ENCODE assay signal across 39 mouse cellular contexts in the genomic region with DNA sequence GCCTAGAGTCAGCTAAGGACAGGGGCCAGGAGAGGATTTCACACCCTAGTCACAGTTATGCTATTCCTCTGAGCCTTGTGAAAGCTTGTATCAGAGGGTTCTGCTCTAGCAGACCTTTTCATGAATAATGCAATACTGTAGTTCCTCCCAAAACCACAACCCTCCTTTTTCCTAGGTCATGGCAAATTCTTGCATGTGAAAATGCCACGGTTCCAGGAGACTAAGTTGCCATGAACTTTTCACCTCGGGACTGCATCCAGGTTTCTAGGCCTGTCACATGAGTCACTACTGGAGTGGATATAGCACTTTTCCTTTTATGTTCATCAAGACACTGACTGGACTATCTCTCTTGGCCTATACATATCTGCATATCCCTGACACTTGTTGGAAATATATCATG. TPM values are rescaled to one million over a fixed set of nuclear protein-coding genes. Genes with fewer than 3 reads are reported as not detected.
DNase-seq lines count a peak whose midpoint lies in the region; TF ChIP-seq lines count a peak whose summit lies in the region.
"Had no signal": no experiment of that assay in that cellular context is flagged by ENCODE, and none has a peak within 500 bp of the region (broad histone marks: within the 10 kb centered on the region; RNA-seq: fewer than 3 reads in every experiment).

No protein-coding gene starts in this region.

- H3K4me1 ChIP-seq in embryonic fibroblast, embryonic 13.5 days (ENCODE audit: control insufficient read depth, insufficient read depth, low read length), result no peaks in the 10 kb centered on the region
- H3K4me1 ChIP-seq: embryonic facial prominence, embryonic 12.5 days; heart, embryonic 12.5 days; hindbrain, embryonic 10.5 days; hindbrain, embryonic 15.5 days; kidney, embryonic 15.5 days; limb, embryonic 13.5 days; liver, embryonic 13.5 days; megakaryocyte, embryonic 14.5 days; midbrain, embryonic 12.5 days; neural tube, embryonic 13.5 days had no signal

- no peaks in the 10 kb centered on the region for H3K27me3 ChIP-seq in C2C12 (ENCODE audit: control insufficient read depth, insufficient read depth, insufficient read length)
- H3K27me3 ChIP-seq: embryonic facial prominence, embryonic 12.5 days; heart, embryonic 12.5 days; hindbrain, embryonic 15.5 days; kidney, embryonic 15.5 days; limb, embryonic 13.5 days; liver, embryonic 13.5 days; megakaryocyte, embryonic 14.5 days; midbrain, embryonic 12.5 days; neural tube, embryonic 13.5 days had no signal

- H3K79me2 ChIP-seq in C2C12 (ENCODE audit: control insufficient read depth, insufficient read depth), result no peaks in the 10 kb centered on the region

- TF ChIP-seq CTCF in C2C12 (IDR thresholded peaks at IDR 0.05; ENCODE audit: control insufficient read depth, insufficient read depth, insufficient read length), result no peak
- TF ChIP-seq CTCF in embryonic fibroblast, embryonic 13.5 days (IDR thresholded peaks at IDR 0.05; ENCODE audit: borderline replicate concordance, insufficient read depth, low read length), result no peak

- peak; percentile 0 for DNase-seq in heart, adult 8-10 months (ENCODE audit: low spot score)
- no peak for DNase-seq in heart, postnatal 4 days
- DNase-seq in adipocyte (ENCODE audit: low spot score), result peak; percentile 58
- DNase-seq in layer of hippocampus, adult 8-10 months (ENCODE audit: low spot score in 2 of 2), result no peak
- DNase-seq in gastrocnemius, postnatal 14 days, result no peak
- DNase-seq: cerebellum, adult 8-10 months; cerebellum, postnatal 36 days; forebrain, postnatal 0 days; gastrocnemius, postnatal 25 days; heart, adult 11 months; kidney, adult 18-20 months; kidney, postnatal 25 days; liver, embryonic 13.5 days; lung, adult 18-20 months; lung, postnatal 4 days; thymus, adult 2 months; thymus, postnatal 36 days had no signal

- intact Hi-C loops in gastrocnemius, postnatal 14 days (cut with DNase I; ENCODE audit: low total_unique reads), result no loop called here

- TF ChIP-seq POLR2A in embryonic fibroblast, embryonic 13.5 days (IDR thresholded peaks at IDR 0.05; ENCODE audit: low read depth, low read length), result no peak

- no peak overlapping the region for H3ac ChIP-seq in C2C12 (ENCODE audit: control insufficient read depth, insufficient read length, low read depth)

- peak overlapping the region; percentile 68; the same call in 1 of the 2 replicates for H3K27ac ChIP-seq in embryonic fibroblast, embryonic 13.5 days (ENCODE audit: insufficient read depth, low read length)
- H3K27ac ChIP-seq: embryonic facial prominence, embryonic 12.5 days; hindbrain, embryonic 10.5 days; hindbrain, embryonic 15.5 days; kidney, embryonic 15.5 days; left cerebral cortex, adult 2 months; limb, embryonic 13.5 days; liver, embryonic 13.5 days; midbrain, embryonic 12.5 days; neural tube, embryonic 13.5 days had no signal

- no peaks in the 10 kb centered on the region for H3K79me3 ChIP-seq in C2C12 (ENCODE audit: low read depth)

- H3K36me3 ChIP-seq in C2C12 (ENCODE audit: control insufficient read depth, insufficient read depth), result no peaks in the 10 kb centered on the region
- H3K36me3 ChIP-seq: embryonic facial prominence, embryonic 12.5 days; heart, embryonic 12.5 days; hindbrain, embryonic 10.5 days; hindbrain, embryonic 15.5 days; kidney, embryonic 15.5 days; limb, embryonic 13.5 days; liver, embryonic 13.5 days; midbrain, embryonic 12.5 days; neural tube, embryonic 13.5 days had no signal

- no peak overlapping the region for H3K4me3 ChIP-seq in C2C12 (ENCODE audit: insufficient read depth, poor library complexity, severe bottlenecking)
- no peak overlapping the region for H3K4me3 ChIP-seq in embryonic fibroblast, embryonic 13.5 days (ENCODE audit: insufficient read depth, low read length)
- H3K4me3 ChIP-seq: embryonic facial prominence, embryonic 12.5 days; heart, embryonic 12.5 days; hindbrain, embryonic 10.5 days; hindbrain, embryonic 15.5 days; kidney, embryonic 15.5 days; left cerebral cortex, adult 2 months; limb, embryonic 13.5 days; liver, embryonic 13.5 days; megakaryocyte, embryonic 14.5 days; midbrain, embryonic 12.5 days; neural tube, embryonic 13.5 days had no signal

TF ChIP-seq in C2C12, 6 proteins besides CTCF, POLR2A, EP300 and RAD21:
- TF ChIP-seq MAX (IDR thresholded peaks at IDR 0.05) (no peak), USF1 (IDR thresholded peaks at IDR 0.05; ENCODE audit: low read depth) (no peak), FOSL1 (IDR thresholded peaks at IDR 0.05; ENCODE audit: insufficient read depth, low read length, poor library complexity, severe bottlenecking) (no peak), MYOD1 (IDR thresholded peaks at IDR 0.05; ENCODE audit: control insufficient read depth, insufficient read length, low read depth) (no peak), CEBPB (IDR thresholded peaks at IDR 0.05; ENCODE audit: low read depth) (peak; percentile 45)

RNA-seq across cellular contexts. Expression of a gene that starts 10.0 kb away (rescaled TPM):
- not detected for total RNA-seq in heart, adult 8-10 months (2022)
- total RNA-seq in heart, postnatal 4 days (2021), result not detected
- not detected for polyA plus RNA-seq in C2C12 (2012; fragmentation: generic; extraction: Trizol)
- not detected in 2 replicates for polyA plus RNA-seq in embryonic fibroblast, embryonic 13.5 days (2011; ENCODE audit: insufficient read length, low read depth, missing spikeins)
- not detected for total RNA-seq in layer of hippocampus, adult 8-10 months (2022)
- not detected for total RNA-seq in gastrocnemius, postnatal 14 days (2021)
- total RNA-seq: forebrain, postnatal 0 days; gastrocnemius, postnatal 25 days; layer of hippocampus, adult 18-20 months; layer of hippocampus, postnatal 14 days; left cerebral cortex, adult 2 months; left cerebral cortex, postnatal 36 days; MEL had no signal
- polyA plus RNA-seq: activated CD4-positive, CD25-positive, alpha-beta regulatory T cell, adult 4 months; embryonic facial prominence, embryonic 12.5 days; forebrain, embryonic 11.5 days; forebrain, postnatal 0 days; heart, embryonic 12.5 days; heart, postnatal 0 days; hindbrain, embryonic 10.5 days; hindbrain, embryonic 15.5 days; intestine, embryonic 14.5 days; kidney, embryonic 15.5 days; limb, embryonic 13.5 days; liver, embryonic 13.5 days; lung, postnatal 0 days; midbrain, embryonic 12.5 days; neural tube, embryonic 13.5 days; thymus, adult 2 months had no signal

RNA-seq across cellular contexts. Expression of a gene that starts 38.7 kb away (rescaled TPM):
- not detected for total RNA-seq in heart, adult 8-10 months (2022)
- total RNA-seq in heart, postnatal 4 days (2021), result not detected
- polyA plus RNA-seq in C2C12 (2012; fragmentation: generic; extraction: Trizol), result not detected
- not detected in 2 replicates for polyA plus RNA-seq in embryonic fibroblast, embryonic 13.5 days (2011; ENCODE audit: insufficient read length, low read depth, missing spikeins)
- not detected for total RNA-seq in layer of hippocampus, adult 8-10 months (2022)
- total RNA-seq in gastrocnemius, postnatal 14 days (2021), result not detected
- total RNA-seq: forebrain, postnatal 0 days; gastrocnemius, postnatal 25 days; layer of hippocampus, adult 18-20 months; layer of hippocampus, postnatal 14 days; left cerebral cortex, adult 2 months; left cerebral cortex, postnatal 36 days; MEL had no signal
- polyA plus RNA-seq: brain, embryonic 14.5 days; embryonic facial prominence, embryonic 12.5 days; forebrain, embryonic 11.5 days; forebrain, postnatal 0 days; heart, embryonic 12.5 days; heart, postnatal 0 days; hindbrain, embryonic 10.5 days; hindbrain, embryonic 15.5 days; intestine, embryonic 14.5 days; kidney, embryonic 15.5 days; limb, embryonic 13.5 days; liver, embryonic 13.5 days; lung, postnatal 0 days; midbrain, embryonic 12.5 days; neural tube, embryonic 13.5 days; thymus, adult 2 months had no signal

Comparison
In these comparisons a context has a peak if more than half of its experiments do, and no peak if none do; other contexts are left out.
1. DNase-seq: peak in heart, adult 8-10 months (single experiment) and adipocyte (single experiment); none in heart, postnatal 4 days (single experiment), layer of hippocampus, adult 8-10 months (0 of 2) and gastrocnemius, postnatal 14 days (single experiment).